Mouse (Mus musculus): Measurements from ENCODE around the gene Cd209c.

DNA sequence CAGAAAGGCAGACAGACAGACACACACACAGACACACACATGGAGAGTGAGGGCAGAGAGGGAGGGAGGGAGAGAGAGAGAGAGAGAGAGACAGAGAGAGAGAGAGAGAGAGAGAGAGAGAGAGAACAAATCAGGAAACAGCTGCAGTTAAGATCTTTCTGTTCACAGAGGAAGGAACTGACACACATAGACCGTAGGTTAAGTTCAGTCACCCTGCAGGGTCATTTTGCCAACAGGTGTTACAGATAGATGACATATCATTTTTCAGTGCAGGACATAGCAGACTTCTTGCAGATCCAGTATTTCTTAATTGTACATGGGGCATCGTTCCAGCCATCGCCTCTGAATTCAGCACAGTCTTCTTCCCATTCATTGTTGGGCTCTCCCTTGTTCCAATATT, 14.5 kb downstream of the Cd209c start:
- no peak for TF ChIP-seq EP300 (IDR thresholded peaks at IDR 0.05; ENCODE audit: low read depth)
- TF ChIP-seq CTCF (IDR thresholded peaks at IDR 0.05; ENCODE audit: low read depth) = no peak
